Mouse (Mus musculus) retina, embryonic 14.5 days (tissue): ENCODE data around the gene Oprl1.

Source experiments
- DNase-seq: peaks from one replicate; pipeline ENCODE4 v3.0.0-alpha.2; 2015; ENCODE audit warnings: low spot score

Gene Oprl1

GRCm38 (mm10) chr2:181714903-181715326, at the start of gene Oprl1:
TSS of gene Oprl1 (plus strand) at chr2:181715016.
- DNase-seq, result peak; percentile 61

GRCm38 (mm10) chr2:181670285-181670912, 44.4 kb upstream of the Oprl1 start:
- no peak for DNase-seq

- no peak for DNase-seq
Observed at GRCm38 (mm10) chr2:181670913-181671311, 43.9 kb upstream of the Oprl1 start.

- no peak for DNase-seq
Observed at GRCm38 (mm10) chr2:181671326-181671725, 43.5 kb upstream of the Oprl1 start, which contains the start of gene Sox18. TSS of gene Sox18 (minus strand) at chr2:181671640.

GRCm38 (mm10) chr2:181671984-181672383, 42.8 kb upstream of the Oprl1 start:
- DNase-seq, result no peak

- DNase-seq, result peak; percentile 55
Observed at GRCm38 (mm10) chr2:181673501-181673900, 41.3 kb upstream of the Oprl1 start.

GRCm38 (mm10) chr2:181674934-181675333, 39.9 kb upstream of the Oprl1 start:
- no peak for DNase-seq

- DNase-seq, result peak; percentile 68
Observed at GRCm38 (mm10) chr2:181675454-181675853, 39.4 kb upstream of the Oprl1 start.

GRCm38 (mm10) chr2:181676424-181676823, 38.4 kb upstream of the Oprl1 start:
- DNase-seq, result peak; percentile 51

GRCm38 (mm10) chr2:181677096-181677754, 37.6 kb upstream of the Oprl1 start:
- no peak for DNase-seq

GRCm38 (mm10) chr2:181677755-181678098, 37.1 kb upstream of the Oprl1 start:
- no peak for DNase-seq

- peak; percentile 90 for DNase-seq
Observed at GRCm38 (mm10) chr2:181678780-181679179, 36.0 kb upstream of the Oprl1 start.

- DNase-seq, result peak; percentile 73
Observed at GRCm38 (mm10) chr2:181679951-181680715, 34.7 kb upstream of the Oprl1 start, which contains the start of gene Tcea2. TSS of gene Tcea2 (plus strand) at chr2:181680310.

- DNase-seq, result no peak
Observed at GRCm38 (mm10) chr2:181680716-181681117, 34.1 kb upstream of the Oprl1 start.

GRCm38 (mm10) chr2:181681978-181682377, 32.8 kb upstream of the Oprl1 start:
- DNase-seq, result no peak

GRCm38 (mm10) chr2:181683381-181683780, 31.4 kb upstream of the Oprl1 start:
- no peak for DNase-seq

- DNase-seq, result no peak
Observed at GRCm38 (mm10) chr2:181684713-181685112, 30.1 kb upstream of the Oprl1 start.

- no peak for DNase-seq
Observed at GRCm38 (mm10) chr2:181685686-181686085, 29.1 kb upstream of the Oprl1 start.

GRCm38 (mm10) chr2:181687586-181687985, 27.2 kb upstream of the Oprl1 start:
- no peak for DNase-seq

GRCm38 (mm10) chr2:181689466-181690160, 25.2 kb upstream of the Oprl1 start:
- DNase-seq, result no peak

- no peak for DNase-seq
Observed at GRCm38 (mm10) chr2:181691083-181691482, 23.7 kb upstream of the Oprl1 start.

- DNase-seq, result no peak
Observed at GRCm38 (mm10) chr2:181691571-181691970, 23.2 kb upstream of the Oprl1 start.
